Mouse (Mus musculus) midbrain, embryonic 16.5 days (tissue): Measurements from ENCODE around the gene Oas1a. TPM values are rescaled to one million over a fixed set of nuclear protein-coding genes. Genes with fewer than 3 reads are reported as not detected.
"Not testable (repeated sequence)": the region's sequence is repeated elsewhere in the genome, so short reads cannot be mapped to it uniquely, and the experiment has no call there.

Source experiments
- ATAC-seq: fragments of 200-750 bp; cut with Nextera tagmentation; 2 replicates; pipeline ENCODE4 v1.8.0; 2017; ENCODE audit warnings: moderate TSS enrichment
- H3K27ac ChIP-seq: fragments of 300-500 bp; sonication (generic); 2 replicates; pipeline ENCODE4 v1.5.1; 2014; ENCODE audit warnings: mild to moderate bottlenecking, low read length, mixed read lengths
- H3K27me3 ChIP-seq: fragments of 300-500 bp; sonication (generic); 2 replicates; pipeline ENCODE4 v1.6.1; 2014; ENCODE audit warnings: low read depth, low read length, mixed read lengths; ENCODE audit not compliant: control insufficient read depth, insufficient read depth
- H3K36me3 ChIP-seq: fragments of 300-500 bp; sonication (generic); 2 replicates; pipeline ENCODE4 v1.6.1; 2014; ENCODE audit warnings: mild to moderate bottlenecking, low read length, moderate library complexity, mixed read lengths; ENCODE audit not compliant: control insufficient read depth, insufficient read depth
- H3K4me1 ChIP-seq: fragments of 300-500 bp; sonication (generic); 2 replicates; pipeline ENCODE4 v1.6.1; 2014; ENCODE audit warnings: mild to moderate bottlenecking, low read length, mixed read lengths; ENCODE audit not compliant: control insufficient read depth, insufficient read depth
- H3K4me2 ChIP-seq: fragments of 300-500 bp; sonication (generic); 2 replicates; pipeline ENCODE4 v1.6.1; 2014; ENCODE audit warnings: mild to moderate bottlenecking, low read length, mixed read lengths
- H3K4me3 ChIP-seq: fragments of 300-500 bp; sonication (generic); 2 replicates; pipeline ENCODE4 v1.5.1; 2014; ENCODE audit warnings: low read depth, mild to moderate bottlenecking, low read length, moderate library complexity, mixed read lengths
- H3K9ac ChIP-seq: fragments of 300-500 bp; sonication (generic); 2 replicates; pipeline ENCODE4 v1.6.1; 2014; ENCODE audit warnings: low read depth, low read length, mixed read lengths
- H3K9me3 ChIP-seq: fragments of 300-500 bp; sonication (generic); replicated peaks from 2 replicates; pipeline ENCODE4 v1.6.1; 2014; ENCODE audit warnings: mild to moderate bottlenecking, low read length, mixed read lengths; ENCODE audit not compliant: control insufficient read depth, poor library complexity, severe bottlenecking
- WGBS: fragments of 180-500 bp; shearing (Covaris S2); extraction: QIAGEN DNeasy Blood & Tissue Kit; methylation state at CpG from one replicate; pipeline ENCODE4 v1.1.7; 2014; 5-methylcytosine and 5-hydroxymethylcytosine counted together
- polyA plus RNA-seq: library from polyadenylated mRNA; unstranded; fragments of >200 nt; fragmentation: Nextera tagmentation; extraction: Ambion mirVana; gene quantifications from 2 replicates; pipeline ENCODE4 v1.2.1, GENCODE M21; 2015

The Oas1a gene
- polyA plus RNA-seq, 1 experiment from 2014 or later: 0.84 TPM

GRCm38 (mm10) chr5:120898307-120898706, 9.0 kb downstream of the Oas1a start:
- Histone ChIP-seq H3K9me3 (peaks cover 3% of the 10 kb centered on the region; the same call in 1 of the 2 replicates), H3K9ac (no peak overlapping the region), H3K27ac (no peak overlapping the region), H3K4me2 (no peak overlapping the region), H3K36me3 (no peaks in the 10 kb centered on the region), H3K4me3 (no peak overlapping the region), H3K27me3 (no peaks in the 10 kb centered on the region), H3K4me1 (no peaks in the 10 kb centered on the region)
- 86% methylated on average over 6 of the region's 6 CpGs for WGBS
- ATAC-seq: no peak

DNA sequence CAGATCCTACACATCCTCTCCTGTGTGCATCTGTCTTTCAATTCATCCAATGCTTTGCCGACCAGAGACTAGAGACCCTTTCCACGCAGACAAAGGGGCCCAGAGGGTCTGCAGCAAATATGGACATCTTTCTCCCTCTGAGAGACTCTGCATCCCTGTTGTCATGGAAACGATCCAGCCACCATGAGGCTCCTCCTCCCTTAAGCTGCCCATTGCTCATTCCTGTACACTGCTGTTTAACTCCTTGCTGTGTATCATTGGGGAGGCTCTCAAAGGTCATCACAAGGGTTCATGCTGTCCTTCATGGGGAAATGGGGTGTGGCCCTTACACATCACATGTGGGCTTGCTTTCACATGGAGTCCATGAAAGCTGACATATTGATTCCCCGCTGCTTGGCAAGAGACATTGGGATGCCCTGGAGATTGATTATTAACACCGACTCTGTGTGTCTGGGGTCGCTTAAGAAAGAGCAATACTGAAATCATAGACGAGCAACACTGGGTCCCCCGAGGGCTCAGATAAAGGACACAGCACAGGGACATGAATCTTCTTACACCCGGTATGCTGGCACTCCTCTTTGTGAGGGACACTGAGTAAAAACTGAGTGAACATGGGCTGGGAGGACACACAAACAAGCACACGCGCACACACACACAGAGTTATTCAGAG, 12.0 kb downstream of the Oas1a start:
- H3K4me1 ChIP-seq: no peaks in the 10 kb centered on the region
- no peak for ATAC-seq
- no peak overlapping the region for H3K4me2 ChIP-seq
- H3K9me3 ChIP-seq: peaks cover 3% of the 10 kb centered on the region; the same call in 1 of the 2 replicates
- H3K36me3 ChIP-seq: no peaks in the 10 kb centered on the region
- H3K27ac ChIP-seq: no peak overlapping the region
- H3K4me3 ChIP-seq: no peak overlapping the region
- no peak overlapping the region for H3K9ac ChIP-seq
- 78% methylated on average over 11 of the region's 11 CpGs for WGBS
- no peaks in the 10 kb centered on the region for H3K27me3 ChIP-seq

DNA sequence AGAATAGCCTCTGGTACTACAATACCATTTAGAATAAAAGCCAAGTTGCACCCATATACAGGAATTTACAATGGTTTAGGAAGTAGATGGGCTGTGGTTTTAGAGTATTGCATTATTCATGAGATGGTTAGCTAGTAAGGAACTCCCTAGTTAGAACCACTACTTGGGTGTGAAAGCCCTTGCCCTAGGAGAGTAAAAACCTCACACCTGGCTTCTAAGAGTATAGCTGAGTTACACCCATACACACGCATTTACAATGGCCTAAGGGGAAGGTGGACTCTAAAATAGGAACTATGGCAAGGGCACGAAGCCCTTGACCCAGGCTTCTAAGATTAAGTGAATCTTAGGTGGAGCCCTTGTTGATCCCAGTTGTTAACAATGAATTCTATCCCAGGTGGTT, 12.6 kb downstream of the Oas1a start:
- not testable (repeated sequence) for H3K36me3 ChIP-seq, H3K4me1 ChIP-seq, H3K27ac ChIP-seq, H3K27me3 ChIP-seq, H3K4me2 ChIP-seq, H3K9ac ChIP-seq, ATAC-seq, H3K4me3 ChIP-seq, H3K9me3 ChIP-seq
- WGBS: 72% methylated on average over 2 of the region's 2 CpGs

DNA sequence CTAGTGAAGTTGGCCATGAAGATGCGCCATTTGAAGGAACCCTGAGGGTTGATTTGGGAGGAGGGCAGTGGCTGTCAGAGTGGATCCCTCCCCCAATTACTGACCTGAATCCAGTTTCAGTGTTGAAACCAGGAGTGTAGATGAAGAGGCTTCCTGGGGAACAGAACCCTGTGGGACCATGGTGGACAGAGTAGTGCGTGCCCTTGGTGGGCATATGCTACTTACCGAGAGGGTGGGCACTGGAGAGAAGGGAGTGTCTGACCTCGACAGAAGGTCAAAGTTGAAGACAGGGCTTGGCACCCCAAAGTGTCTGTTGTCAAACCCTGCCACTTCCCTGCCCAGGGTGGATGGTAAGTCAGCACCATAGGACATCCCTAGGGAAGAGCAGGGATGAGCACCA, 13.5 kb downstream of the Oas1a start:
- not testable (repeated sequence) for ATAC-seq, H3K4me3 ChIP-seq, H3K4me1 ChIP-seq, H3K27ac ChIP-seq, H3K9ac ChIP-seq, H3K36me3 ChIP-seq, H3K9me3 ChIP-seq, H3K27me3 ChIP-seq, H3K4me2 ChIP-seq
- WGBS: 94% methylated on average over 4 of the region's 4 CpGs

DNA sequence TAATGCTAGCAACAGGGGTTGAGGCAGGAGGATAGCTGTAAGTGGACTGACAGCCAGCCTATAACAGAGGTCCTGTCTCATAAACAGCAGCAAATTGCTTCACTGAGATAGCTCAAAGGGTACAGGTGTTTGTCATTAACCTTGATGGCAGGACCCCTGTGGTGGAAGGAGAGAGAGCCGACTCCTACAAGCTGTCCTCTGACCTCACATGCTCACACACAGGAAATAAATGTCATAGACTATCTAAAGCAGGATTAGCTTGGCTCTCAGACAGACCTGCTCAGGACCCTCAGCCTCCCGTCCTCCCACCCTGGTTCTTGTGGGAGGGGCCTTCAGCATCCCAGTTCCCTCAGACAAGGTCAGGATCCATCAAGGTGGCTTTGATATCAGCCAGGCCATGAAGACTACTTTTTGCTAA, 15.1 kb downstream of the Oas1a start:
- no peak for ATAC-seq
- no peaks in the 10 kb centered on the region for H3K27me3 ChIP-seq
- 66% methylated on average over 2 of the region's 2 CpGs for WGBS
- no peak overlapping the region for H3K9ac ChIP-seq
- H3K4me1 ChIP-seq: no peaks in the 10 kb centered on the region
- no peak overlapping the region for H3K4me3 ChIP-seq
- no peak overlapping the region for H3K27ac ChIP-seq
- H3K36me3 ChIP-seq: no peaks in the 10 kb centered on the region
- H3K9me3 ChIP-seq: no peaks in the 10 kb centered on the region
- H3K4me2 ChIP-seq: no peak overlapping the region

DNA sequence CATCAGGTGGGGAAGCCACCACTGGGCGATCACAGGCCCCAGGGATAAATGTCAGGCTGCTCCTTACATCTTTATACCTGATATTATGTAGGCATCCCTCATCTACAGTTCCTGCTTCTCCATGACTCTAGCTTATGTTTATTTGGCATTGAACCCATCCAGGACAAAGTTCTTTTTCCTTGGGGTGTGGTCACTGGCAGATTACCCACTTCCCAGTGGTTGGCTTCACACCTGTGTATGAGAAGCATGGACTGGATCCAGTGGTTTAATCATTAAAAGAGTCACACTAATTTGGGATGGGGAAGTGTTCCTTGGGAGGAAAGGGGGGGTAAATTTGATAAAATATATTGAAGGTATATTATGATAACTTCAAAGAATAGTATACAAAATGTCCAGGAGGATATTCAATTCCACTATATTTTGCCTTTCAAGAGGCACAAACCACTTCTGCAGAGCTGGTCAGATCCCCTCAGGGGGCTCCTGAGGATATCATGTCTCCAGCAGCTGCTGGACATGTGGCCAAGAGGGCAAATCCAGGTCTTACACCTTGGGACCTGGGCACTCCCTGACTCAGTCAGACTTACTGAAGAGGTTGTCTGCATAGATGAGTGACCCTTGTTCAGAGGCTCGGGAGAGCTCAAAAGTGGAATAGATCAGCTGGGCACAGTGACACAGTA, 15.6 kb downstream of the Oas1a start:
- H3K36me3 ChIP-seq, H3K9ac ChIP-seq, H3K4me2 ChIP-seq, H3K4me1 ChIP-seq, H3K27ac ChIP-seq, ATAC-seq, H3K4me3 ChIP-seq, H3K9me3 ChIP-seq, H3K27me3 ChIP-seq: not testable (repeated sequence)
- 83% methylated on average over 2 of the region's 2 CpGs for WGBS

GRCm38 (mm10) chr5:120890991-120891390, 16.3 kb downstream of the Oas1a start:
- H3K9me3 ChIP-seq: no peaks in the 10 kb centered on the region
- no peaks in the 10 kb centered on the region for H3K36me3 ChIP-seq
- no peaks in the 10 kb centered on the region for H3K27me3 ChIP-seq
- H3K4me1 ChIP-seq: no peaks in the 10 kb centered on the region
- no peak for ATAC-seq
- H3K4me2 ChIP-seq: no peak overlapping the region
- 55% methylated on average over 3 of the region's 3 CpGs for WGBS
- no peak overlapping the region for H3K4me3 ChIP-seq
- no peak overlapping the region for H3K27ac ChIP-seq
- no peak overlapping the region for H3K9ac ChIP-seq

- Histone ChIP-seq H3K27me3 (no peaks in the 10 kb centered on the region), H3K4me2 (no peak overlapping the region), H3K9me3 (no peaks in the 10 kb centered on the region), H3K36me3 (no peaks in the 10 kb centered on the region), H3K4me3 (no peak overlapping the region), H3K9ac (no peak overlapping the region), H3K4me1 (no peaks in the 10 kb centered on the region), H3K27ac (no peak overlapping the region)
- 84% methylated on average over 2 of the region's 2 CpGs for WGBS
- no peak for ATAC-seq
Observed at GRCm38 (mm10) chr5:120890026-120890425, 17.3 kb downstream of the Oas1a start.

GRCm38 (mm10) chr5:120888294-120888815, 19.0 kb downstream of the Oas1a start:
- not testable (repeated sequence) for H3K9me3 ChIP-seq, ATAC-seq, H3K4me3 ChIP-seq, H3K4me2 ChIP-seq, H3K9ac ChIP-seq, H3K36me3 ChIP-seq, H3K4me1 ChIP-seq, H3K27ac ChIP-seq, H3K27me3 ChIP-seq
- WGBS: 40% methylated on average over 4 of the region's 4 CpGs
